Mouse (Mus musculus) intestine, postnatal 0 days (tissue): ENCODE results near the gene Arid5b. TPM values are rescaled to one million over a fixed set of nuclear protein-coding genes. Genes with fewer than 3 reads are reported as not detected.

ENCODE experiments used
- ATAC-seq: fragments of 200-750 bp; cut with Nextera tagmentation; 2 replicates; pipeline ENCODE4 v1.8.0; 2017; ENCODE audit warnings: mild to moderate bottlenecking, moderate TSS enrichment, moderate library complexity
- H3K27ac ChIP-seq: fragments of 300-500 bp; sonication (generic); 2 replicates; pipeline ENCODE4 v1.5.1; 2014; ENCODE audit warnings: mild to moderate bottlenecking, low read depth, low read length, moderate library complexity
- H3K27me3 ChIP-seq: fragments of 300-500 bp; sonication (generic); replicated peaks from 2 replicates; pipeline ENCODE4 v1.6.1; 2014; ENCODE audit warnings: low read length, mixed read lengths; ENCODE audit not compliant: control insufficient read depth, insufficient read depth
- H3K36me3 ChIP-seq: fragments of 300-500 bp; sonication (generic); 2 replicates; pipeline ENCODE4 v1.6.1; 2014; ENCODE audit warnings: mild to moderate bottlenecking, moderate library complexity; ENCODE audit not compliant: control insufficient read depth, insufficient read depth
- H3K4me1 ChIP-seq: fragments of 300-500 bp; sonication (generic); replicated peaks from 2 replicates; pipeline ENCODE4 v1.6.1; 2014; ENCODE audit warnings: antibody characterized with exemption, low read length, mixed read lengths; ENCODE audit not compliant: control insufficient read depth, insufficient read depth
- H3K4me2 ChIP-seq: fragments of 300-500 bp; sonication (generic); replicated peaks from 2 replicates; pipeline ENCODE4 v1.6.1; 2014; ENCODE audit warnings: low read depth, mild to moderate bottlenecking, moderate library complexity
- H3K4me3 ChIP-seq: fragments of 300-500 bp; sonication (generic); 2 replicates; pipeline ENCODE4 v1.5.1; 2014; ENCODE audit warnings: low read depth, low read length
- H3K9ac ChIP-seq: fragments of 300-500 bp; sonication (generic); 2 replicates; pipeline ENCODE4 v1.6.1; 2014; ENCODE audit warnings: mild to moderate bottlenecking, low read depth, low read length
- H3K9me3 ChIP-seq: fragments of 300-500 bp; sonication (generic); 2 replicates; pipeline ENCODE4 v1.6.1; 2016; ENCODE audit warnings: mixed run types; ENCODE audit not compliant: control insufficient read depth
- CTCF ChIP-seq: sonication (generic); IDR thresholded peaks from 2 replicates; pipeline ENCODE4 v1.5.1; 2016; ENCODE audit warnings: low read depth, mild to moderate bottlenecking, control low read depth, antibody characterized with exemption, moderate library complexity
- WGBS: fragments of 180-500 bp; shearing (Covaris S2); extraction: QIAGEN DNeasy Blood & Tissue Kit; methylation state at CpG from one replicate; pipeline ENCODE4 v1.1.7; 2014; 5-methylcytosine and 5-hydroxymethylcytosine counted together
- polyA plus RNA-seq: library from polyadenylated mRNA; unstranded; fragments of >200 nt; fragmentation: Nextera tagmentation; extraction: Ambion mirVana; gene quantifications from 2 replicates; pipeline ENCODE4 v1.2.1, GENCODE M21; 2015

Gene Arid5b
- polyA plus RNA-seq, 1 experiment from 2014 or later, result 15.1 TPM

- WGBS, result 42% methylated on average over 9 of the region's 9 CpGs
- H3K4me3 ChIP-seq, result no peak overlapping the region
- no peak overlapping the region for H3K4me2 ChIP-seq
- H3K27ac ChIP-seq, result no peak overlapping the region
- H3K9ac ChIP-seq, result no peak overlapping the region
- peaks cover 17% of the 10 kb centered on the region; the same call in 1 of the 2 replicates for H3K36me3 ChIP-seq
- 0 out of 2 replicates have a peak, but pooled peaks cover 7% of the 10 kb centered on the region for H3K4me1 ChIP-seq
- no peak for ATAC-seq
- no peaks in the 10 kb centered on the region for H3K27me3 ChIP-seq
- TF ChIP-seq CTCF, result no peak
- H3K9me3 ChIP-seq, result 0 out of 2 replicates have a peak, but pooled peaks cover 3% of the 10 kb centered on the region
These were observed 59.2 kb downstream of the Arid5b start for GRCm38 (mm10) chr10:68219327-68219726.

- ATAC-seq, result no peak
- Histone ChIP-seq H3K9me3 (0 out of 2 replicates have a peak, but pooled peaks cover 3% of the 10 kb centered on the region), H3K9ac (no peak overlapping the region), H3K4me2 (0 out of 2 replicates have a peak overlapping the region, but pooled peaks have one; percentile 10), H3K27ac (no peak overlapping the region), H3K27me3 (no peaks in the 10 kb centered on the region), H3K4me1 (0 out of 2 replicates have a peak, but pooled peaks cover 7% of the 10 kb centered on the region), H3K4me3 (no peak overlapping the region), H3K36me3 (peaks cover 17% of the 10 kb centered on the region; the same call in 1 of the 2 replicates)
- TF ChIP-seq CTCF, result no peak
- WGBS, result 18% methylated on average over 4 of the region's 4 CpGs
These were observed 59.9 kb downstream of the Arid5b start for GRCm38 (mm10) chr10:68218678-68219077.

GRCm38 (mm10) chr10:68214809-68215468 lies 63.6 kb downstream of the Arid5b start:
- 85% methylated on average over 9 of the region's 9 CpGs for WGBS
- no peak overlapping the region for H3K27ac ChIP-seq

GRCm38 (mm10) chr10:68212061-68212915 lies 66.3 kb downstream of the Arid5b start:
- peaks cover 2% of the 10 kb centered on the region; the same call in 1 of the 2 replicates for H3K4me1 ChIP-seq
- no peak overlapping the region for H3K27ac ChIP-seq
- H3K9me3 ChIP-seq, result 0 out of 2 replicates have a peak, but pooled peaks cover 3% of the 10 kb centered on the region
- no peak for TF ChIP-seq CTCF
- no peak overlapping the region for H3K4me3 ChIP-seq
- H3K4me2 ChIP-seq, result 0 out of 2 replicates have a peak overlapping the region, but pooled peaks have one; percentile 9
- 43% methylated on average over 10 of the region's 10 CpGs for WGBS
- H3K9ac ChIP-seq, result no peak overlapping the region
- H3K36me3 ChIP-seq, result peaks cover 9% of the 10 kb centered on the region; the same call in 1 of the 2 replicates
- no peaks in the 10 kb centered on the region for H3K27me3 ChIP-seq
- no peak for ATAC-seq

More at GRCm38 (mm10) chr10:68214809-68215468, 63.6 kb downstream of the Arid5b start:
- 0 out of 2 replicates have a peak, but pooled peaks cover 3% of the 10 kb centered on the region for H3K9me3 ChIP-seq
- H3K9ac ChIP-seq, result no peak overlapping the region
- H3K27me3 ChIP-seq, result no peaks in the 10 kb centered on the region
- H3K4me1 ChIP-seq, result peaks cover 7% of the 10 kb centered on the region; the same call in 1 of the 2 replicates
- no peak overlapping the region for H3K4me3 ChIP-seq
- no peak for ATAC-seq
- H3K36me3 ChIP-seq, result peaks cover 13% of the 10 kb centered on the region; the same call in 1 of the 2 replicates
- no peak overlapping the region for H3K4me2 ChIP-seq
- TF ChIP-seq CTCF, result no peak

- Histone ChIP-seq H3K27me3 (no peaks in the 10 kb centered on the region), H3K27ac (no peak overlapping the region), H3K36me3 (0 out of 2 replicates have a peak, but pooled peaks cover 3% of the 10 kb centered on the region), H3K9me3 (no peaks in the 10 kb centered on the region), H3K4me3 (no peak overlapping the region), H3K9ac (no peak overlapping the region), H3K4me1 (peaks cover 2% of the 10 kb centered on the region; the same call in 1 of the 2 replicates), H3K4me2 (0 out of 2 replicates have a peak overlapping the region, but pooled peaks have one; percentile 9)
- no peak for TF ChIP-seq CTCF
- no peak for ATAC-seq
- WGBS, result 21% methylated on average over 2 of the region's 2 CpGs
These were observed 67.0 kb downstream of the Arid5b start for GRCm38 (mm10) chr10:68211514-68211913.
